Mouse (Mus musculus) cerebellum, adult 9-10 months (tissue): Measurements from ENCODE around the gene Hnrnpul2.
"Not testable (repeated sequence)": the region's sequence is repeated elsewhere in the genome, so short reads cannot be mapped to it uniquely, and the experiment has no call there.

Experiments used
- DNase-seq: peaks from one replicate; pipeline ENCODE4 v3.0.0; 2022

Hnrnpul2 gene

GRCm38 (mm10) chr19:8852236-8852928 lies 32.6 kb downstream of the Hnrnpul2 start:
- no peak for DNase-seq

DNA sequence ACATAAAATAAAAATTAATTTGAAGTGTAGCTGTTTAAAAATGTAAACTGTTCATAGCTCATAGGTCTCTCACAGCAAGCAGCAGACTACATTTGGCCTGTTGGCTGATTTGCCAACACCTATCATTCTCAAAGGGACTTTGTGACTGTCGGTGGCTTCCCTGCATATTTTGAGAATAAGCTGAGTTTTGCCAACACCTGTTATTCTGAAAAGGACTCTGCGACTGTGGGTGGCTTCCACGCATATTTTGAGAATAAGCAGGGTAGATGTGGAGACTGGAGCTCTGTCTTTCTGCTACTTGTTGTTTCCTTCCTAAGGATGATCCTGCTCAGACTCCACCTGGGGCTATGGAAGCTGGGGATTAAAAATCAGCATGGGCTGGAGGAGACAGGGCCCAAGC lies 33.3 kb downstream of the Hnrnpul2 start:
- no peak for DNase-seq

DNA sequence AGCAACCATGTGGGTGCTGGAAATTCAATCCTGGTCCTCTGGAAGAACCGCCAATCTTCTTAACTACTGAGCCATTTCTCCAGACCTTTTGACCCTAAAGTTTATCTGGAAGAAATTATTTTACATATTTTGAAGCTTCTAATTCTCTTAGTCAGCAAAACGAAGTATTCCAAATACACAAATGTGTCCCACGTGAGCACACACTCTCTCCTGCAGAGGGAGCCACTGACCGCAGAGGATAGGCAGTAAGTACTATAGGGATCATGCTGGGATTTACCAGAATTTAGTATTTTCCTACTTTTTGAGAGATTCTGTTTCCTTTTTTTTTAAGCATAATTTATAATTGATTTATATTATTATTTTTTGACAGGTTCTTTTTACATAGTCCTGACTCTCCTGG lies 37.9 kb downstream of the Hnrnpul2 start:
- peak; percentile 27 for DNase-seq

- DNase-seq = no peak
These were observed 39.2 kb downstream of the Hnrnpul2 start for GRCm38 (mm10) chr19:8859018-8859417.

DNA sequence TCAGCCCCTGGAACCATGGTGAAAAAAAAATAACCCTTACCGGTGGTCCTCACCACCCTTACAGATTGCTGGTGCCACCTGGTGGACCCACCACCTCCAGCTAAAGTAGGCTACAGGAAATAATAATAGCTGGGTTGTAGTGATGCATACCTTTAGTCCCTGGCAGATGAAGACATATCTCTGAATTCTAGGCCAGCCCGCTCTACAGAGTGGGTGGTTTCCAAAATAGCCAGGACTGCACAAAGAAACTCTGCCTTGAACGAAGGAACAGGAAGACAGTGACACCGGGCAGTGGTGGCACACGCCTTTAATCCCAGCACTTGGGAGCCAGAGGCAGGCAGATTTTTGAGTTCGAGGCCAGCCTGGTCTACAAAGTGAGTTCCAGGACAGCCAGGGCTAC lies 44.5 kb downstream of the Hnrnpul2 start:
- DNase-seq = no peak

- not testable (repeated sequence) for DNase-seq
These were observed 50.6 kb downstream of the Hnrnpul2 start for GRCm38 (mm10) chr19:8870381-8870780.

DNA sequence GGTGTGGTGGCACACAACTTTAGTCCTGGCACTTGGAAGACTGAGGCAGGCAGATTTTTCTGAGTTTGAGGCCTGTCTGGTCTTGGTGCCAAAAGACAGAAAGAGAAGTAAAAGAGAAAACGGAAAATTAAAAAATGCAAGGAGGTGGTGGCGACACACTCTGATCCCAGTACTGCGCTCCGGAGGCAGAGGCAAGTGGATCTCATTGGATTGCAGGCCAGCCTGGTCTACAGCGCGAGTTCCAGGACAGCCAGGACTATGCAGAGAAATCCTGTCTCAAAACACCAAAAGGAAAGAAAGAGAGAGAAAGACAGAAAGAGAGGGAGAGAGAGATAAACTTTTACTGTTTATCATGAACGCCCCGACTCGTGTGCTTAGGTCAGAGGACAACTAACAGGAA lies 51.0 kb downstream of the Hnrnpul2 start:
- no peak for DNase-seq

DNA sequence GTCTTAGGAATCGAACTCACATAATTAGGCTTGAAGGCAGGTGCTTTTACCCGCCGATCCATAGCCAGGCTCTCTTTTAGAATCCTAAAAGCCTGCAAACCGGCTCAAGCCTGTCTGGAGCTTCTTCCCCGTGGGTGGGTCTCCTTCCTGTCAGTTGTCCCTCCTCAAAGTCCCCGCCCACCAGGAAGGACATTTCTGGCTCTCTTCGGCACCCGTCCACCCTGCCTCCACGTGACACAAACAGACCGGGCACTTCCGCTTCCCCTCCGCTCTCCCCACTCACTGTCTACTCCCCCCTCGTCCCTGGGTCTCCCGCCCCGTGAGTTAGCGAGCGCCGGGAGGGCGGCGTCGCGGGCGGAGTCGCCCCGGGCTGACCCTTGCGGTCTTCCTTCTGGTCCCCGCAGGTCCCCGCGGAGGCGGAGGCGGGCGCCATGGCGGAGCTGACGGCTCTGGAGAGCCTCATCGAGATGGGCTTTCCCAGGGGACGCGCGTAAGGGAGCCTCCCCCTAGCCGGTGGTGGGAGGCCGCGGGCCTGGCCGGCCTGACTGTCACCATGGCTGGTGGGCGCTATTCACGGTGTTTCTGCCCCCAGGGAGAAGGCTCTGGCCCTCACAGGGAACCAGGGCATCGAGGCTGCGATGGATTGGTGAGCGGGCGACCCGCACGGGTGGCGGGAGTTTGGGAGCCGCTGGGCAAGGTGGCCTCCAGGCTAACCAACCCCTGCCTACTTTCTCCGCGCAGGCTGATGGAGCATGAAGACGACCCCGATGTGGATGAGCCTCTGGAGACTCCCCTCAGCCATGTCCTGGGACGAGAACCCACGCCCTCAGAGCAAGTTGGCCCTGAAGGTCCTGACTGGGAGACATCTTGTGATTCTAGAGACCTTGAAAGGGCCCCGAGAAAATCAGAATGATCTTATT lies 51.7 kb downstream of the Hnrnpul2 start, which contains the start of gene Ubxn1:
TSS of gene Ubxn1 (plus strand) at position 230 of the 920 bp plus-strand sequence.
- DNase-seq = peak; percentile 98

GRCm38 (mm10) chr19:8872266-8872840 lies 52.5 kb downstream of the Hnrnpul2 start:
- DNase-seq = no peak

GRCm38 (mm10) chr19:8875031-8875430 lies 55.2 kb downstream of the Hnrnpul2 start:
- no peak for DNase-seq

GRCm38 (mm10) chr19:8880311-8881033 lies 60.7 kb downstream of the Hnrnpul2 start, which contains the start of gene Uqcc3:
Uqcc3 (minus strand) TSS chr19:8880923.
- DNase-seq = peak; percentile 92

GRCm38 (mm10) chr19:8881034-8881392 lies 61.2 kb downstream of the Hnrnpul2 start:
- no peak for DNase-seq

DNA sequence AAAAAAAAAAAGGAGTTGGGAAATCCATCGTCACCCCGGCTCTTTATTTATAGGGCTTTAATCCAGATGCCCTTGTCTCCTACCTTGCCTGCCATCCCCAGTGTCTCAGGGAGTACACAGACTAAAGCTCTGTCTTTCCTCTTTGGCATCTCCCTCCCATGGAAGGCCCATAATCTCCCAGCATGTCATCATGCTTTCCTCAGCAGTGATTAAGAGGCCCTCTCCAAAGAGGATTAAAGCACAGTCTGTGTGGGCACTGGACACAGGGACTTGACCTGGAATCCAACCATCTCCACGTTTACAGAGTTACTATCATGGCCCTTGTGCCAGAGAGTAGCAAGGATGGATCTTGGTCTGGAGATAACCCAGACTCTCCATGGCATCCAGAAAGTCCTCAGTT lies 63.8 kb downstream of the Hnrnpul2 start, which contains the start of the genes Lbhd1 and Gm49403:
TSS of gene Lbhd1 (plus strand) at position 117 of the 400 bp plus-strand sequence.
TSS of gene Gm49403 (plus strand) at position 315 of the 400 bp plus-strand sequence.
- DNase-seq = no peak
